Mouse (Mus musculus) stomach, embryonic 16.5 days (tissue): Measurements from ENCODE around the gene Mars2. TPM values are rescaled to one million over a fixed set of nuclear protein-coding genes. Genes with fewer than 3 reads are reported as not detected.

Experiments used
- ATAC-seq: fragments of 200-750 bp; cut with Nextera tagmentation; 2 replicates; pipeline ENCODE4 v1.8.0; 2017; ENCODE audit warnings: moderate number of reproducible peaks, moderate TSS enrichment; ENCODE audit not compliant: insufficient read depth, low FRiP score
- H3K27ac ChIP-seq: fragments of 300-500 bp; sonication (generic); 2 replicates; pipeline ENCODE4 v1.5.1; 2014; ENCODE audit warnings: low read length
- H3K27me3 ChIP-seq: fragments of 300-500 bp; sonication (generic); 2 replicates; pipeline ENCODE4 v1.6.1; 2014; ENCODE audit warnings: low read length, control low read depth, mixed read lengths; ENCODE audit not compliant: control insufficient read depth, insufficient read depth
- H3K36me3 ChIP-seq: fragments of 300-500 bp; sonication (generic); 2 replicates; pipeline ENCODE4 v1.6.1; 2014; ENCODE audit warnings: low read length; ENCODE audit not compliant: control insufficient read depth, insufficient read depth
- H3K4me1 ChIP-seq: fragments of 300-500 bp; sonication (generic); 2 replicates; pipeline ENCODE4 v1.6.1; 2014; ENCODE audit warnings: low read length, control low read depth, mixed read lengths; ENCODE audit not compliant: control insufficient read depth, insufficient read depth
- H3K4me2 ChIP-seq: fragments of 300-500 bp; sonication (generic); 2 replicates; pipeline ENCODE4 v1.6.1; 2014; ENCODE audit warnings: low read depth, low read length, mixed read lengths
- H3K4me3 ChIP-seq: fragments of 300-500 bp; sonication (generic); replicated peaks from 2 replicates; pipeline ENCODE4 v1.5.1; 2014; ENCODE audit warnings: mild to moderate bottlenecking, low read length
- H3K9ac ChIP-seq: fragments of 300-500 bp; sonication (generic); 2 replicates; pipeline ENCODE4 v1.6.1; 2014; ENCODE audit warnings: low read length
- H3K9me3 ChIP-seq: fragments of 300-500 bp; sonication (generic); replicated peaks from 2 replicates; pipeline ENCODE4 v1.6.1; 2016; ENCODE audit warnings: low read length, control low read depth; ENCODE audit not compliant: control insufficient read depth
- WGBS: fragments of 180-500 bp; shearing (Covaris S2); extraction: QIAGEN DNeasy Blood & Tissue Kit; methylation state at CpG from one replicate; pipeline ENCODE4 v1.1.7; 2014; 5-methylcytosine and 5-hydroxymethylcytosine counted together
- polyA plus RNA-seq: library from polyadenylated mRNA; unstranded; fragments of >200 nt; fragmentation: Nextera tagmentation; extraction: Ambion mirVana; gene quantifications from 2 replicates; pipeline ENCODE4 v1.2.1, GENCODE M21; 2015

The Mars2 gene
- polyA plus RNA-seq, 1 experiment from 2014 or later, result 3.9 TPM

GRCm38 (mm10) chr1:55213936-55214335 is 23.0 kb upstream of the Mars2 start:
- ATAC-seq, result no peak
- H3K9me3 ChIP-seq, result no peaks in the 10 kb centered on the region
- no peak overlapping the region for H3K9ac ChIP-seq
- H3K36me3 ChIP-seq, result no peaks in the 10 kb centered on the region
- no peak overlapping the region for H3K4me2 ChIP-seq
- no peaks in the 10 kb centered on the region for H3K27me3 ChIP-seq
- H3K4me3 ChIP-seq, result no peak overlapping the region
- 80% methylated on average over 6 of the region's 6 CpGs for WGBS
- H3K4me1 ChIP-seq, result peaks cover 8% of the 10 kb centered on the region; the same call in 1 of the 2 replicates
- H3K27ac ChIP-seq, result no peak overlapping the region

GRCm38 (mm10) chr1:55215185-55215813 is 21.7 kb upstream of the Mars2 start:
- H3K27ac ChIP-seq, result no peak overlapping the region

DNA sequence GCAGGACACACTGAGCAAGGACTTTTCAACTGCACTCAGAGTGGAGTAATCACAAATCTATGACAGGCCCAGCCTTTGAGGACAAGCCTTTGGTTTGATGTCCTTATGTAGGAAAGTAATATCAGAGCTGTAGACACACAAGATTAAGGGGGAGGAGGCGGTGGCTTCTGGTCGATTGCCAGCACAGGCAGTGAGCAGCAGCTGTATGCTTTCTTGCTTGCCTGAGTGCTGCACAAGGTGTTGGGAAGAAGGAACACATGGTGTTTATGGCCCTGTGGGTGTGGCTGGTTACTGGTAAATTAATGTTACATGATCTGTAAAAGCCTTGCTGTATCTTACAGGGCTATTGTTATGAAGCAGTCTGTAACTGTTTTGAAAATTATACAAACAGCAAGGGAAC is 19.8 kb upstream of the Mars2 start:
- Histone ChIP-seq H3K4me3 (no peak overlapping the region), H3K27ac (no peak overlapping the region), H3K4me2 (no peak overlapping the region), H3K36me3 (no peaks in the 10 kb centered on the region), H3K9me3 (no peaks in the 10 kb centered on the region), H3K9ac (no peak overlapping the region), H3K4me1 (peaks cover 14% of the 10 kb centered on the region; the same call in 1 of the 2 replicates), H3K27me3 (no peaks in the 10 kb centered on the region)
- peak; percentile 64; the same call in 1 of the 2 replicates for ATAC-seq
- 38% methylated on average over 2 of the region's 2 CpGs for WGBS

More at GRCm38 (mm10) chr1:55215185-55215813, 21.7 kb upstream of the Mars2 start:
- H3K4me3 ChIP-seq, result no peak overlapping the region
- no peak for ATAC-seq
- H3K9ac ChIP-seq, result no peak overlapping the region
- H3K27me3 ChIP-seq, result no peaks in the 10 kb centered on the region
- no peaks in the 10 kb centered on the region for H3K9me3 ChIP-seq
- no peaks in the 10 kb centered on the region for H3K36me3 ChIP-seq
- peaks cover 8% of the 10 kb centered on the region; the same call in 1 of the 2 replicates for H3K4me1 ChIP-seq
- H3K4me2 ChIP-seq, result no peak overlapping the region
- 61% methylated on average over 11 of the region's 11 CpGs for WGBS

- Histone ChIP-seq H3K9me3 (no peaks in the 10 kb centered on the region), H3K9ac (no peak overlapping the region), H3K4me1 (peaks cover 18% of the 10 kb centered on the region; the same call in 1 of the 2 replicates), H3K36me3 (no peaks in the 10 kb centered on the region), H3K4me3 (no peak overlapping the region), H3K27ac (no peak overlapping the region), H3K27me3 (no peaks in the 10 kb centered on the region), H3K4me2 (peak overlapping the region; percentile 16; the same call in 1 of the 2 replicates)
- 72% methylated on average over 4 of the region's 4 CpGs for WGBS
- no peak for ATAC-seq
These were observed 15.6 kb upstream of the Mars2 start for GRCm38 (mm10) chr1:55221352-55221751.

- H3K9me3 ChIP-seq, result no peaks in the 10 kb centered on the region
- no peak overlapping the region for H3K4me2 ChIP-seq
- H3K4me1 ChIP-seq, result peaks cover 13% of the 10 kb centered on the region; the same call in 1 of the 2 replicates
- H3K9ac ChIP-seq, result no peak overlapping the region
- WGBS, result 87% methylated on average over 7 of the region's 7 CpGs
- H3K27me3 ChIP-seq, result no peaks in the 10 kb centered on the region
- no peak for ATAC-seq
- no peak overlapping the region for H3K4me3 ChIP-seq
- H3K36me3 ChIP-seq, result no peaks in the 10 kb centered on the region
- no peak overlapping the region for H3K27ac ChIP-seq
These were observed 14.0 kb upstream of the Mars2 start for GRCm38 (mm10) chr1:55223026-55223425.

DNA sequence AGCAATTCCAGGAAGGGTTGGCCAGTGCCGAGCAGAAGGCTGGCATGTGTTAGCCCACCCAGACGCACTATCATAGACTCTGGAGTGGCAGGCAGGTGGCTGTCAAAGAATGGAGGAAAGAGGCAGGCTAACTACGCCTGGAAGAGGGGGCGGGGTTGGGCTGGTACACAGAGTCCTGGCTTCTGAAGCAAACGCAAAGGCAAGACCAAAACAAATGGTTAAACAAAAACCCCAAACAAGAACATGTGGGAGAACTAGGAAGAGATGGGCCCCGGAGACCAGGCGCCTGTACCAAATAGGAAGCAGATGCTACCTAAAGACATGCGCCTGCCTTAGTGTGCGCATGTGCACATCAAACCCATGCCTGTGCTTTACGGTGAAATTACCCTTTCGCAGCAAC is 12.9 kb upstream of the Mars2 start:
- Histone ChIP-seq H3K9me3 (no peaks in the 10 kb centered on the region), H3K9ac (no peak overlapping the region), H3K36me3 (no peaks in the 10 kb centered on the region), H3K27ac (no peak overlapping the region), H3K4me1 (peaks cover 13% of the 10 kb centered on the region; the same call in 1 of the 2 replicates), H3K4me3 (peak overlapping the region; percentile 59; the same call in 1 of the 2 replicates), H3K27me3 (no peaks in the 10 kb centered on the region), H3K4me2 (peak overlapping the region; percentile 66)
- whole genome bisulfite sequencing, result 67% methylated on average over 11 of the region's 11 CpGs
- peak; percentile 19; the same call in 1 of the 2 replicates for ATAC-seq

- Histone ChIP-seq H3K4me1 (peaks cover 13% of the 10 kb centered on the region; the same call in 1 of the 2 replicates), H3K36me3 (no peaks in the 10 kb centered on the region), H3K9ac (peak overlapping the region; percentile 66), H3K27ac (peak overlapping the region; percentile 30; the same call in 1 of the 2 replicates), H3K9me3 (no peaks in the 10 kb centered on the region), H3K4me2 (peak overlapping the region; percentile 66), H3K4me3 (peak overlapping the region; percentile 59), H3K27me3 (no peaks in the 10 kb centered on the region)
- 42% methylated on average over 3 of the region's 3 CpGs for WGBS
- no peak for ATAC-seq
These were observed 11.6 kb upstream of the Mars2 start for GRCm38 (mm10) chr1:55225398-55225797.

DNA sequence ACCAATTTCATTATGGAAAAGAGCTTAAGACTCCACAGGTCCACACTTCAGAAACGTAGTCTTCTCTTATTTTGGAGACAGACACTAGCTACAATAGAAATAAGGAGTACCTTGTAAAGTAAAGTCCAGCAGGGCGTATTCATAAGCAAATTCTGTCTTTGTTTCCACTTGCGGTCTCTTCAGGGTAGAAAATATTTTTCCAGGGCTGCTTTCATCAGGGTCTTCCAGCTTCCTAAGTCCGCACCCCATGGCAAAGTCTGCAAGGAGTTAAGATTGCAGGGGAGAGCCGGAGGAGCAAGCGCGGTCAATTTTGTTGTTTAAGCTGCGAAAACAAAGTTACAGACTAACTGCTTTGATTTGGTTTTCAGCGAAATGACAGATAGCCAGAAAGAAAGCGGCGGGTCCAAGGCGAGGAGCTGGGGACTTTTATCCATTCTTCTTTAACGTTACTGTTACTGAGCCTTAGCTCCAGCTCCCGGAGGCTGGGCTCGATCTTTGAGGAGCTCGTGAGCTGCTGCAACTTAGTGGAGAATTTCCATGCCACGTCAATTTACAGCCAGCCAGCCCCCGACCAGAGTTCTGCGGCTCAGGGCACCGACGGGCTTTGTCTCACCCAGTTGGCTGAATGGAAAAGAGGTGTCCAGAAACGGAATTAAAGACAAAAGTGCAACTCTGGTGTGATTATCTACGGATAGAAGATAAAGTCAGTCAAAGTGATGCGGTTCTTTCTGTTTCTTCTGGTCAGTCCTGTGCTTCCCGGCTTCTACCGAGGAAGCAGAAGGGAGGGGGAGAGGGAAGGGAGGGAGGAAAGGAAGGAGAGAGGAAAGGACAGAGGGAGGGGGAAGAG is 10.7 kb upstream of the Mars2 start, which contains the start of gene Rftn2:
TSS of gene Rftn2 (minus strand) at position 772 of the 847 bp plus-strand sequence.
- Histone ChIP-seq H3K27me3 (no peaks in the 10 kb centered on the region), H3K9me3 (no peaks in the 10 kb centered on the region), H3K4me2 (peak within 1 kb of the TSS; percentile 66), H3K27ac (peak within 1 kb of the TSS; percentile 77), H3K4me1 (peaks cover 12% of the 10 kb centered on the region; the same call in 1 of the 2 replicates), H3K9ac (peak within 1 kb of the TSS; percentile 76), H3K4me3 (peak within 1 kb of the TSS; percentile 59), H3K36me3 (no peaks in the 10 kb centered on the region)
- WGBS, result 4% methylated on average over 26 of the region's 26 CpGs
- ATAC-seq, result no peak

GRCm38 (mm10) chr1:55227376-55227775 is 9.6 kb upstream of the Mars2 start:
- WGBS, result 44% methylated on average over 1 of the region's 1 CpGs
- Histone ChIP-seq H3K9ac (no peak overlapping the region), H3K27me3 (no peaks in the 10 kb centered on the region), H3K4me2 (peak overlapping the region; percentile 9; the same call in 1 of the 2 replicates), H3K27ac (no peak overlapping the region), H3K36me3 (no peaks in the 10 kb centered on the region), H3K9me3 (no peaks in the 10 kb centered on the region), H3K4me3 (no peak overlapping the region), H3K4me1 (peaks cover 6% of the 10 kb centered on the region; the same call in 1 of the 2 replicates)
- no peak for ATAC-seq
